Mouse (Mus musculus) kidney, postnatal 36 days (tissue): Measurements from ENCODE around the gene Trak1.

Experiments used
- DNase-seq, 2 experiments: peaks; one replicate each; pipeline ENCODE4 v3.0.0; 2021 to 2022; ENCODE audit warnings: mixed read lengths in 2 of 2

The Trak1 gene

DNA sequence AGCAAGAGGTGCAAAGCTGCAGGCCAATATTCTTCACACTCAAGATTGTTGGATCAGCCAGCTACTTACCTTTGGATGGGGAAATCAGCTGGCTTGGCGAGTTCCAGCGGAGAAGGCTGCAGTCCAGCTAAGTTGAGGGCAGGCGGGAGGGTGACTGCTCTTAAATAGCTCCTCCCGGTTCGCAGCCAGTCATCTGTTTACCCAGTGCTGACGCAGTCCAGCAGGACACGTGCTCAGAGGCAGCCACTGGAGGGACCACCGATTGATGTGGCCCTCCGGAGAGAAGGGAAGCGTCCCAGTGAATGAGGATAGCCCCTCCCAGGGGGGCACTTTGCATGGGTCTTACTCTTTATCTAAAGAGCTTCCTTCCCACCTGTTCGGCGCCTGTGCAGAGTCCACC is 198.2 kb downstream of the Trak1 start, which contains the start of gene Cck:
TSS of gene Cck (minus strand) at position 166 of the 400 bp plus-strand sequence.
- peak; percentile 17 to 43 for DNase-seq

DNA sequence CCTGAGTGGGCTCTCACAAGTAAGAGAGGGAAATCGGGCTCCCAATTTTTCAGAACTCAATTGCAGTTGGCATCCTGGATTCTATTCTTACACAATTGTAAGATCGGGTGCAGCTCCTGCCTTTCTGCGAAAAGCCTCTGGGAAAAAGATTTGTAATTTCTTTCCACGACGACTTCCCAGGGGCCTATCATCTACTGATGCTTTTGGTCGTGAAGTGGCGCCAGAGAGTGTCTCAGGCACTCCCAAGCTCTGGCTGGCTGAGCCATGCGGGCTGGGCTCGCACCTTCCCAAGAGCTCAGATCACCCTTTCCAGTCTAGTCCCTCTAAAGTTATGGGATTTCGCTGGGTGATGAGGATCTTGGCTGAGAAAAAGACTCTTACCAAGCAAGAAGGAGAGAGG is 198.8 kb downstream of the Trak1 start:
- DNase-seq: no peak

DNA sequence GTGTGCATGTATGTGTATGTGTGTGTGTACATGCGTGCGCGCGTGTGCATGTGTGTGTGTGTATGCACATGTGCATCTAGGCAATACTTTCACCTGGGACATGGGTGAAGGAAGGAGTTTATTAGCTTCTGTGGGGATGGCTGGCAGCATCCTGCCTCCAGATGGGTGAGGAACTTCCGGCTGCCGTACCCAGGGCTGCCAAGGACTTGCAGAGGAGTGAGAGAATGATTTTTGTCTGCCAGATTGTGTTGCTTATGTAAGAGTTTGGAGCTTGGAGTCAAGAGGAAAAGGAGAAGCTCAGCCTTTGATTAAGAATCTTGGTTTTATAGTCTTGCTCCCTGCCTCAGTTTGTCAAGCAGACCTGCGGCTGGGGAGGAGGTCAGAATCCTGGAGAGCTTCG is 208.0 kb downstream of the Trak1 start:
- DNase-seq: no peak

DNA sequence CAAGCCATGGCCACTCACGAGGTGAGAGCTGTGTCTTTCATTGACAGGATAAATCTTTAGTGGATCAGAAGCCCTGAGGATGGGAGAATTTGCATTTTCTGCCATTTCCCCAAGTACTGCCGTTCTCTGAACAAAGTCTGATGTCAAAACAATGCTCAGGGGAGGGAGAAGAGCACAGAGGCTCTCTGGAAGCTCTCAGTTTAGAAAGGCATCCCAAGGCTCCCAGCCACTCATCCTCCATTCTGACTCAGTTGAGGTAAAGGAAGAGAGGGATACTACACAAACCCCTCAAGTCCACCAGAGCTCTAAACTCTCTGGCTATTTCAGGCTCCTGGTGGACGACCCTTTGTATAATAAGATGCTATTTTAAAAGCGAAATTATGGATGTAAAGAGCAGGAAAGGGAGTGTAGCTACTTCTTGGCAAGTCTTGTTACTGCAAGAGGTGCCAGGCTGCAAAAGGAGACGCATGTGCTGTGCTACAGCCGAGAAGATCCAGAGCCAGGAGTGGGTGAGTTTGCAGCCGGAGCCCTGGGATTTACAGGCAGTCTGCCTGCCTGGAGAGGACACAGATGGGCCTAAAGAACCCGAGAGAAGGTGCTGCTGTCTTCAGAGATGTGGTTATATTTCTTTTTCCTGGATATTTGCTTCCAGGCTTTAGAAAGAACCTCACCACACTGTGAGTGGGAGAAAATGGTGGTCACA is 209.3 kb downstream of the Trak1 start:
- no peak for DNase-seq

DNA sequence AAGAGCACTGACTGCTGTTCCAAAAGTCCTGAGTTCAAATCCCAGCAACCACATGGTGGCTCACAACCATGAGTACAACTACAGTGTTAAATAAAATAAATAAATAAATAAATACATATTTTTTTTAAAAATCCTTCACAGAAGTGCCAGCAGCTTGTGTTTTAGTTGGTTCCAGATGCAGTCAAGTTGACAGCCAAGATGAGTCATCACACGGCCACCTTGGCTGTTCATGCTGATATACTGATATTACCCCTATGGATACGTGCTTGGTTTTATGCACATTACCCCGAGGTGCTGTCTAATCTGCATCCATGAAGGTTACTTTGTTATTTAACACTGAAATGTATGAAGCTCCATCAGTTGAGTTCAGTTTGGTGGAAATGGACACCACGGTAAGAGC is 214.6 kb downstream of the Trak1 start:
- no peak for DNase-seq

DNA sequence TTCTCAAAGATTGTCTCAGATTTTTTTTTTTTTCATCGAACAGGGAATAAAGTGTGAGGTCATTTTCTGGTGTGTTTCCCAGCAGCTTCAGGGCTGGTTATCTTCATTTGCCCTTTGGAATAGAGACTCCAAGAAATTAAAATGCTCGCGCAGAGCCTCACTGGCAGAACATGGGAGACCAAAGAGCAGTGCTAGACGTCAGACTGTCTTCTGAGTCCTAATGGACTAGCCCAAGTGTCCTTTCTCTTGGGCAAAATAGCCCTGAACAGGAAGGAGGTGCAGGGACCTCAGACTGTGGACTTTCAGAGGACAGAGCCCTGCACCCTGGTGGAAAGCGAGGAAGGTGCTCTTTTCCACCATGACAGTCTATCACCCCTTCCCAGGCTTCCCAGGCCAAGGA is 217.2 kb downstream of the Trak1 start:
- no peak for DNase-seq

DNA sequence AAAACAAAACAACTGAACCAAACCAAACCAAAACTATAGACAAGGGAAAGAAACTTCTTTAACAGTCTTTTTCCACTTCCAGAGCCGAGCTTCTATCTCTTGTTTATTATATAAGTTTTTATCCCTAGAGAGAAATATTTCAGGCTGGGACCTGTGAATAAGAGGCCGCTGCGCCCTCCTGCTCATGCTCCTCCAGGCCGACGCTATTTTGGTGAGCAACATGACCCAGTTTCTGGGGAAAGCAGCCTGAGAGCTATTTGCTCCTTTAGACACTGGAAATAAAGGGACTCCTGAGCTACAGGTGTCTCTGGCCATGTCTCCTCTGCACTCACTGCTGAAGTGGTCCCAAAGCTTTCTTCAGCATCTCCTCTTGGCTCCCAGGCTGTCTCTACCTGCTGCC is 222.7 kb downstream of the Trak1 start:
- no peak for DNase-seq
